Mouse (Mus musculus) kidney, embryonic 14.5 days (tissue): Measurements from ENCODE around the gene Prelp. TPM values are rescaled to one million over a fixed set of nuclear protein-coding genes. Genes with fewer than 3 reads are reported as not detected.

ENCODE experiments used
- ATAC-seq: fragments of 200-750 bp; cut with Nextera tagmentation; 2 replicates; pipeline ENCODE4 v1.8.0; 2017; ENCODE audit warnings: moderate number of reproducible peaks, mild to moderate bottlenecking, moderate TSS enrichment, moderate library complexity; ENCODE audit not compliant: low FRiP score, low TSS enrichment
- H3K27ac ChIP-seq: fragments of 300-500 bp; sonication (generic); 2 replicates; pipeline ENCODE4 v1.5.1; 2014; ENCODE audit warnings: low read depth, mild to moderate bottlenecking, low read length, moderate library complexity, mixed read lengths
- H3K27me3 ChIP-seq: fragments of 300-500 bp; sonication (generic); 2 replicates; pipeline ENCODE4 v1.6.1; 2014; ENCODE audit warnings: mild to moderate bottlenecking, low read length; ENCODE audit not compliant: control insufficient read depth, insufficient read depth
- H3K36me3 ChIP-seq: fragments of 300-500 bp; sonication (generic); 2 replicates; pipeline ENCODE4 v1.6.1; 2014; ENCODE audit warnings: low read length, mixed read lengths; ENCODE audit not compliant: control insufficient read depth, insufficient read depth
- H3K4me1 ChIP-seq: fragments of 300-500 bp; sonication (generic); 2 replicates; pipeline ENCODE4 v1.6.1; 2014; ENCODE audit warnings: low read length, mixed read lengths; ENCODE audit not compliant: control insufficient read depth, insufficient read depth
- H3K4me2 ChIP-seq: fragments of 300-500 bp; sonication (generic); replicated peaks from 2 replicates; pipeline ENCODE4 v1.6.1; 2014; ENCODE audit warnings: low read depth, mild to moderate bottlenecking, low read length
- H3K4me3 ChIP-seq: fragments of 300-500 bp; sonication (generic); 2 replicates; pipeline ENCODE4 v1.5.1; 2014; ENCODE audit warnings: mild to moderate bottlenecking, low read length
- H3K9ac ChIP-seq: fragments of 300-500 bp; sonication (generic); 2 replicates; pipeline ENCODE4 v1.6.1; 2014; ENCODE audit warnings: low read depth, mild to moderate bottlenecking, low read length, moderate library complexity
- H3K9me3 ChIP-seq: fragments of 300-500 bp; sonication (generic); 2 replicates; pipeline ENCODE4 v1.6.1; 2016; ENCODE audit warnings: low read length; ENCODE audit not compliant: control insufficient read depth
- WGBS: fragments of 180-500 bp; shearing (Covaris S2); extraction: QIAGEN DNeasy Blood & Tissue Kit; methylation state at CpG from one replicate; pipeline ENCODE4 v1.1.7; 2014; 5-methylcytosine and 5-hydroxymethylcytosine counted together
- polyA plus RNA-seq: library from polyadenylated mRNA; unstranded; fragments of >200 nt; fragmentation: Nextera tagmentation; extraction: Ambion mirVana; gene quantifications from 2 replicates; pipeline ENCODE4 v1.2.1, GENCODE M21; 2014

Prelp gene
- polyA plus RNA-seq, 1 experiment from 2014 or later, result 0.39 TPM

DNA sequence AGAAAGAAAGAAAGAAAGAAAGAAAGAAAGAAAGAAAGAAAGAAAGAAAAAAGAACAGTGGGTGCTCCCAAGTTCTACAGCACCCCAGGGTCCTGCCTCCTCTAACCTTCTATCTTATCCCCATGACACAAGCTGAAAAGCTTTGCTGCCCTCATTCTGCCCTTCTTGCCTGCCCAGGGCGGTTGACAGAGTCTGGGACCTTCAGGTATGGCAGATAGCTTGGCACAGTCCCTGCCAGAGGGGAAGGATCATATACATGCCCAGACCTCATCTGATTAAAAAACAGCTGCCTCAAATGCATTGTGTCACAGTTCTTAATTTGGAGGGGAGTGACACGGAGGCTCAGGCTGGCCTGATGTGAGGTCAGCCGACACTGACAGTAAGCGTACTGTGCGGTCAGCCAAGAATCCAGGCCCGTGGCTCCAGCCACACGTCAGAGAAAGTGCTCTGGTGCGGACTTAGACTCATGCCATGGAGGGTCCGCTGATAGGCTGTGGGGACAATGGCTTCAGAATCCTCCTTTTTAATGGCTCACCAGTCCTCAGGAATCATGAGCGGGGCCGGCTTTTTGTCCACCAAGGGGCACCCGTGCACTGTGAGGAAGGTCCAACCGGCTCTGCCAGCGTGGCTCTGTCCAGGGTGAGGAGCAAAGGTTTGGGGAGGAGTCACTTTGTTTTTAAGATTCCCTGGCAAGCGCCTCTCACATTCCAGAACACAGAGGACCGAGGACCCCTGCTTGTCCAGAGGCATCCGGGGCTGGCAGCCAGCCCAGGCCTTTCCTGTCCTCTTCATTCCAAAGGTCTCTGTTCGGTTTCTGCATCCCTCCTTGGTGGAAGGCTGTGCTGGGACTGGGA lies 40.3 kb upstream of the Prelp start:
- 15% methylated on average over 18 of the region's 18 CpGs for WGBS
- Histone ChIP-seq H3K27ac (peak overlapping the region; percentile 52), H3K36me3 (no peaks in the 10 kb centered on the region), H3K9me3 (no peaks in the 10 kb centered on the region), H3K4me1 (peaks cover 24% of the 10 kb centered on the region), H3K4me2 (peak overlapping the region; percentile 11; the same call in 1 of the 2 replicates), H3K27me3 (no peaks in the 10 kb centered on the region), H3K4me3 (no peak overlapping the region), H3K9ac (0 out of 2 replicates have a peak overlapping the region, but pooled peaks have one; percentile 7)
- peak; percentile 89 for ATAC-seq

DNA sequence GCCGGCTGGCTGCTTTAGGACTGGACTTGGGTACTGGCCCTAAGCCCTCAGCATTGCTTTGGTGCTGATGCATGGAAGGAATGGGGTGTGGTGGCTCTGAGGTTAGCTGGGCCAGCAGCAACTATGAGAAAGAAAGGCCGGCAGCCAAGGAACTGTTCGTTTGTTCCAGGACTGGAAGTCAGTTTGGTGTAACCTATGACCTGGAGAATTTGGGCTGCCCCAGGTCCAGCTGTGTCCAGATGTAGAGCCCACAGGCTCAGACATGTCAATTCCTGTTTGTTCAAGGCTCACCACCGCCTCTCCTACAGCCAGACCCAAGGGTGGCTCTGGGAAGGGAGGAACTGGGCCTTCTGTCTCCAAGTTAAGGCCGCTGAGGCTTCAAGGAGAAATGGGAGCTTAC lies 38.3 kb upstream of the Prelp start:
- WGBS, result 57% methylated on average over 5 of the region's 5 CpGs
- H3K36me3 ChIP-seq, result no peaks in the 10 kb centered on the region
- no peak for ATAC-seq
- no peak overlapping the region for H3K9ac ChIP-seq
- H3K4me2 ChIP-seq, result no peak overlapping the region
- no peak overlapping the region for H3K27ac ChIP-seq
- no peak overlapping the region for H3K4me3 ChIP-seq
- H3K9me3 ChIP-seq, result no peaks in the 10 kb centered on the region
- H3K27me3 ChIP-seq, result no peaks in the 10 kb centered on the region
- peaks cover 9% of the 10 kb centered on the region; the same call in 1 of the 2 replicates for H3K4me1 ChIP-seq

DNA sequence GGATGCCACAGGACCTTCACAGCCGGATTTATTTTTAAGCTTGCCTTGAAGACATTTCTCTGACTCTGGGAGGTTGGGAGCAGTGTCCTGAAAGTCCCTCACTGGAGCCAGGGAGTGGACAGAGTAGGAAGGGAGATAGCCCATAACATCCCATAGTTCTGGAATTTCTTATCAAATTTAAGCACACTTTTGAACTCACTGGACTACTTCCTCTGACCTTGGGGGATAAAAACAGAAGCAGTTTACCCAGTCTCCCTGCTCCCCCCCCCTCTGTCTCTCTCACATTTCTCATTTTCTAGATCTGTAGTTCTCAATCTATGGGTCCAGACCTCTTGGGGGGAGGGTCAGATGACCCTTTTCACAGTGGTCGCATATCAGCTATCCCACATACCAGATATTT lies 32.8 kb upstream of the Prelp start:
- Histone ChIP-seq H3K9ac (no peak overlapping the region), H3K27ac (no peak overlapping the region), H3K4me3 (no peak overlapping the region), H3K9me3 (no peaks in the 10 kb centered on the region), H3K27me3 (peaks cover 3% of the 10 kb centered on the region; the same call in 1 of the 2 replicates), H3K36me3 (no peaks in the 10 kb centered on the region), H3K4me2 (no peak overlapping the region), H3K4me1 (peaks cover 5% of the 10 kb centered on the region; the same call in 1 of the 2 replicates)
- WGBS, result 62% methylated on average over 2 of the region's 2 CpGs
- no peak for ATAC-seq

DNA sequence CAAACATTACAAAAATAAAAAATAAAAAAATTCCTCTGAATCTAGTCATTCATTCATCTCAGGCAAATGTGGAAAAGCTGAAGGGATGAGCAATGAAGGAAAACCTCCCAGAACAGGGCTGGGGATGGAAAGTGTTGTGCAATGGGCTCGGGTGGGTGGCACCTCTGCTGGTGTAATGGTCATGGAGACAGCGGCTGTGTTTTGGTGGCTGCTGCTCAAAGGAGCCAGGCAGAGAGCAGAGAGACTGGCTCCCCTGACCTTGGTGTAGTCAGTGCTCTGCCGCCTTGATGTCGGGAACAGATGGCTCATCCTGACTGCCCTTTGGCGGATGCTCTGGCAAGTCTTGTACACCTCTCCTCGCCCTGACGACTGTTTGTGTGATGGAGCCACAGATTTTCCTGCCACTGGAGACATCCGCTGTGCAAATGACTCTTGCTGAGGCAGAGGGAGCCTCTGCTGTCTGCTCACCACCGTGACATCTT lies 32.1 kb upstream of the Prelp start:
- Histone ChIP-seq H3K36me3 (no peaks in the 10 kb centered on the region), H3K4me2 (no peak overlapping the region), H3K4me3 (no peak overlapping the region), H3K9me3 (no peaks in the 10 kb centered on the region), H3K4me1 (peaks cover 5% of the 10 kb centered on the region; the same call in 1 of the 2 replicates), H3K9ac (no peak overlapping the region), H3K27me3 (peaks cover 3% of the 10 kb centered on the region; the same call in 1 of the 2 replicates), H3K27ac (no peak overlapping the region)
- WGBS, result 18% methylated on average over 9 of the region's 9 CpGs
- no peak for ATAC-seq

DNA sequence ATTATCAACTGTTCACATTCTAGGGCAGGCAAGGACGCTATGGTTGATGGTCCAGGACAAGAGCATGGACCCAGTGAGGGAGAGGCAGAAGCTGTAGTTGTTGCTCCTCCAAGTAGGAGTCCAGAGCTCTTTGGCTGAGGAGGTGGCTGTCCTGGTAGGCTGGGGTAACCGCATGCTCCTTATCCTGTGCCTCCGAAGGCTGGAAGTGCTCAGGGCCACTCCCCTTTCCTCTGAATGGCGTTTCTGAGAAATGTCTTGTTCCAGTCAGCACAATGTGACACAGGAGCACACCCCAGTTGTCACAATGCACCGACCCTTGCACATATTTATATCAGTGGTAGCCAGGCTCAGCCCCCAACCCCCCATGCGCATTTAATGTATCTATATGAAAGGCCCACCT lies 30.4 kb upstream of the Prelp start:
- Histone ChIP-seq H3K9me3 (no peaks in the 10 kb centered on the region), H3K36me3 (no peaks in the 10 kb centered on the region), H3K27me3 (peaks cover 3% of the 10 kb centered on the region; the same call in 1 of the 2 replicates), H3K4me1 (peaks cover 5% of the 10 kb centered on the region; the same call in 1 of the 2 replicates), H3K9ac (no peak overlapping the region), H3K4me2 (no peak overlapping the region), H3K4me3 (no peak overlapping the region), H3K27ac (no peak overlapping the region)
- WGBS, result 60% methylated on average over 6 of the region's 6 CpGs
- no peak for ATAC-seq

DNA sequence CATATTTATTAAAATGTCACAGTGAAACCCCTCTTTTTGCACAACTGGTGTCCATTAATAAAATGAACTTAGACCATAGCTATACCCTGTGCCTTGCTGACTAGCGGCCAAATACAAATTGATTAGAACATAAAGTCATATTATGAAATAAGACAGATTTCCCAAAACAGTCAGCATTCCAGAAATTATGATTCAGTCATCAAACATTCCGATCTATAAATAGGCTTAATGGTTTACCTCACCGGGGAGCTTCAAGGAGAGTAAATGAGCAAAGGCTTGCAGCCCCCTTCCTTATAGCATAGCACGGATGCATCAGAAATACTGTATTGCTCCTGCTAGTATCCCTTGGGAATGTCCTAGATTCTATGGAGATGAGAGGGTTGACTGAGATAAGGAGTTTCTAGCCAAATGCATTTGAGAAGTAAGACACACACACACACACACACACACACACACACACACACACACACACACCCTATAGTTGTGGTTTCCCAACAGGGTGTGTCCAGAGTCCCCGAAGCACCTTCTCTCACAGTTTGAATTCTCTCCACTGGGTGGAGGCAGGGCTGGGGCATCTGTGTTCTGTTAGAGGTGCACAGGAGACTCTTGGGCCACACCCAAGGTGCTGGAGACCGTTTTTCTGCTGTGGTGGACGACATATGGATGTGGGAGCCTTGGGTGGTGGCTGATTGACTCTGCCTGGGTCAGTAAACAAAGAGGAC lies 29.0 kb upstream of the Prelp start:
- no peaks in the 10 kb centered on the region for H3K9me3 ChIP-seq
- peaks cover 5% of the 10 kb centered on the region; the same call in 1 of the 2 replicates for H3K4me1 ChIP-seq
- peaks cover 3% of the 10 kb centered on the region; the same call in 1 of the 2 replicates for H3K27me3 ChIP-seq
- 64% methylated on average over 7 of the region's 7 CpGs for WGBS
- no peak overlapping the region for H3K9ac ChIP-seq
- no peak for ATAC-seq
- no peak overlapping the region for H3K4me2 ChIP-seq
- H3K27ac ChIP-seq, result no peak overlapping the region
- no peaks in the 10 kb centered on the region for H3K36me3 ChIP-seq
- no peak overlapping the region for H3K4me3 ChIP-seq

DNA sequence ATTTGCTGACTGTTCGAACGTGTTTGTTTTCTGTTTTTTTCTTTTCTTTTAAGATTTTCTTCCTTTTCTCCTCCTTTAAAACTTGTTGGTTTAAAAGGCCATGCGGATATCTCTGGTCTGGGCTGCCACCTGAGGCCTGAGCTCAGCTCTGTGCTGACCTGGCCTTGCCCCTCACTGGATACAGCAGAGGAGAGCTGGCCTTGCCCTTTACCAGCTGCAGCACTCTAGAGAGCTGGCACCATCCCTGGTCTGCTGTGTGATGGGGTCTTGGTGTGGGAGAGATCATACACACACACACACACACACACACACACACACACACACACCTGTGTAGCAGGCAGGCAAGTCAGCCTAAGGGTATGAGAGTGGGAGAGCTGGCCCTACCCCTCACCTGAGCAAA lies 23.9 kb upstream of the Prelp start:
- no peak overlapping the region for H3K4me3 ChIP-seq
- H3K9me3 ChIP-seq, result peaks cover 4% of the 10 kb centered on the region; the same call in 1 of the 2 replicates
- no peaks in the 10 kb centered on the region for H3K36me3 ChIP-seq
- ATAC-seq, result no peak
- 98% methylated on average over 3 of the region's 3 CpGs for WGBS
- H3K4me1 ChIP-seq, result no peaks in the 10 kb centered on the region
- H3K4me2 ChIP-seq, result no peak overlapping the region
- no peak overlapping the region for H3K27ac ChIP-seq
- H3K9ac ChIP-seq, result no peak overlapping the region
- H3K27me3 ChIP-seq, result no peaks in the 10 kb centered on the region

DNA sequence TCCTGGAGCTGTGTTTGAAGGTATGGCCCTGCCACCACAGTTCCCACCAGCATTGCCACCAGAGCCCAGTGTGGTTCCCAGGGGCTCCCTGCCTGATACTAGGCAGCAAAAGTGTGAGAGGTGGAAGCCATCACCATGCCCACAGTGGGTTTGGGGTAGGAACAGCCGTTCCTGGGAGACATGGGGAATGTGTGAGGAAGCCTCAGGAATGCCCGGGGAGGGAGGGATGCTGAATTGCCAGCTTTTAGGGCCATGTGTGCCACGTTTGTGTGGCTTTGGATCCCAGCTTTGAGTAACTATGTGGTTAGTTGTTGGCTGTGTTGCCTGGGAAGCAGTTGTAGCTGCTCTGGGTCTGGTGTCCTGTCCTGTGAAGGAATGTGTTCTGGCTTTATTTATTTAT lies 20.7 kb upstream of the Prelp start:
- 77% methylated on average over 3 of the region's 3 CpGs for WGBS
- H3K4me3 ChIP-seq, result no peak overlapping the region
- no peaks in the 10 kb centered on the region for H3K27me3 ChIP-seq
- H3K4me1 ChIP-seq, result no peaks in the 10 kb centered on the region
- no peak for ATAC-seq
- peaks cover 4% of the 10 kb centered on the region; the same call in 1 of the 2 replicates for H3K9me3 ChIP-seq
- H3K4me2 ChIP-seq, result no peak overlapping the region
- no peaks in the 10 kb centered on the region for H3K36me3 ChIP-seq
- H3K9ac ChIP-seq, result no peak overlapping the region
- no peak overlapping the region for H3K27ac ChIP-seq
